9 mouse cellular contexts compared by ENCODE assay signal in genomic region chr13:59856286-59857070, GRCm38 (mm10). TPM values are rescaled to one million over a fixed set of nuclear protein-coding genes. Genes with fewer than 3 reads are reported as not detected.
DNase-seq lines count a peak whose midpoint lies in the region; TF ChIP-seq lines count a peak whose summit lies in the region.
"Had no signal": no experiment of that assay in that cellular context is flagged by ENCODE, and none has a peak within 500 bp of the region (broad histone marks: within the 10 kb centered on the region; RNA-seq: fewer than 3 reads in every experiment).

No protein-coding gene starts in this region.

- peak; percentile 67 to 69 for DNase-seq in left cerebral cortex, adult 18-20 months (ENCODE audit: low spot score in 2 of 2)
- DNase-seq in left cerebral cortex, adult 8-10 months (ENCODE audit: low spot score in 2 of 2) = no peak
- peak; percentile 51 for DNase-seq in ES-E14 (ENCODE audit: low read depth, low spot score)
- peak; percentile 39 to 64 for DNase-seq in cerebellum, postnatal 25 days
- DNase-seq in gastrocnemius, adult 2 months = peak; percentile 77
- DNase-seq in kidney, postnatal 25 days = peak; percentile 67 to 71
- DNase-seq in lung, postnatal 14 days = peak; percentile 67
- DNase-seq in thymus, postnatal 25 days = peak; percentile 39

- H3K36me3 ChIP-seq in ES-E14 (ENCODE audit: control insufficient read depth, insufficient read depth, low read length, poor library complexity, severe bottlenecking) = no peaks in the 10 kb centered on the region
- H3K36me3 ChIP-seq: lung, embryonic 15.5 days had no signal

- H3K4me3 ChIP-seq in ES-E14 (ENCODE audit: insufficient read depth in 1 of 2, low read depth in 1 of 2, low read length in 2 of 2, poor library complexity in 1 of 2, severe bottlenecking in 1 of 2) = no peak overlapping the region
- no peak overlapping the region; the same call in 1 of the 2 replicates for H3K4me3 ChIP-seq in gastrocnemius, adult 2 months
- H3K4me3 ChIP-seq: lung, embryonic 15.5 days had no signal

- no peaks in the 10 kb centered on the region for H3K9me3 ChIP-seq in ES-E14 (ENCODE audit: control insufficient read depth, insufficient read depth, low read depth, low read length)
- H3K9me3 ChIP-seq: lung, embryonic 15.5 days had no signal

- in situ Hi-C loops in ES-E14 (cut with MboI; ENCODE audit: low sequenced_read_pairs in 2 of 2, unreplicated experiment in 2 of 2) = no loop called here

- peak; percentile 95 for TF ChIP-seq CTCF in gastrocnemius, adult 2 months (IDR thresholded peaks at IDR 0.05)

- H3K27ac ChIP-seq in ES-E14 (ENCODE audit: insufficient read depth, low read depth, low read length, poor library complexity, severe bottlenecking) = no peak overlapping the region
- peak overlapping the region; percentile 40 for H3K27ac ChIP-seq in gastrocnemius, adult 2 months
- H3K27ac ChIP-seq: lung, embryonic 15.5 days had no signal

- no peaks in the 10 kb centered on the region; a peak in 1 of 4 replicates for H3K4me1 ChIP-seq in ES-E14 (ENCODE audit: control insufficient read depth in 2 of 2, insufficient read depth in 2 of 2, low read length in 2 of 2, poor library complexity in 1 of 2)

- no peak overlapping the region for H3K9ac ChIP-seq in ES-E14 (ENCODE audit: insufficient read depth, low read depth, low read length, poor library complexity, severe bottlenecking)
- H3K9ac ChIP-seq: lung, embryonic 15.5 days had no signal

- intact Hi-C loops in gastrocnemius, adult 2 months (cut with DNase I) = loop anchor here (1.0 kb wide), 1 partner anchor 612 kb away; no protein-coding TSS in a partner anchor

TF ChIP-seq in ES-E14, 5 proteins besides CTCF, POLR2A, EP300 and RAD21:
- no peak for TF ChIP-seq HCFC1 (IDR thresholded peaks at IDR 0.05; ENCODE audit: borderline replicate concordance, insufficient read depth, low read length)
- TF ChIP-seq ZC3H11A (IDR thresholded peaks at IDR 0.05; ENCODE audit: borderline replicate concordance, low read depth, low read length) = 0 out of 2 replicates have a peak, but pooled peaks have one; percentile 19
- TF ChIP-seq ZNF384 (IDR thresholded peaks at IDR 0.05; ENCODE audit: low read depth, low read length) = no peak
- no peak for TF ChIP-seq MAFK (IDR thresholded peaks at IDR 0.05; ENCODE audit: insufficient read depth, low read depth, low read length)
- no peak for TF ChIP-seq CHD2 (IDR thresholded peaks at IDR 0.05; ENCODE audit: low read depth, low read length)

RNA-seq across cellular contexts. Expression of gene Tut7, which starts 33.5 kb away (rescaled TPM):
- total RNA-seq in left cerebral cortex, adult 18-20 months (2021) = 10 to 100 TPM; 53.5 to 60.4 TPM
- 10 to 100 TPM; 58.7 to 64.0 (median 59.9) TPM for total RNA-seq in left cerebral cortex, adult 8-10 months (2022)
- 27.5 and 31.1 TPM in 2 replicates for total RNA-seq in ES-E14 (2012; rRNA removed)
- 10 to 100 TPM; 40.5 to 43.5 TPM for total RNA-seq in gastrocnemius, adult 2 months (2021)

Comparison
In these comparisons a context has a peak if more than half of its experiments do, and no peak if none do; other contexts are left out.
1. DNase-seq: peak in left cerebral cortex, adult 18-20 months (2 of 2), ES-E14 (single experiment), cerebellum, postnatal 25 days (2 of 2), gastrocnemius, adult 2 months (single experiment), kidney, postnatal 25 days (2 of 2), lung, postnatal 14 days (single experiment) and thymus, postnatal 25 days (single experiment); none in left cerebral cortex, adult 8-10 months (0 of 2).